Mouse (Mus musculus): ENCODE results near the gene Tff2. TPM values are rescaled to one million over a fixed set of nuclear protein-coding genes. Genes with fewer than 3 reads are reported as not detected.

The Tff2 gene
- polyA plus RNA-seq, 1 experiment from 2014 or later = not detected

DNA sequence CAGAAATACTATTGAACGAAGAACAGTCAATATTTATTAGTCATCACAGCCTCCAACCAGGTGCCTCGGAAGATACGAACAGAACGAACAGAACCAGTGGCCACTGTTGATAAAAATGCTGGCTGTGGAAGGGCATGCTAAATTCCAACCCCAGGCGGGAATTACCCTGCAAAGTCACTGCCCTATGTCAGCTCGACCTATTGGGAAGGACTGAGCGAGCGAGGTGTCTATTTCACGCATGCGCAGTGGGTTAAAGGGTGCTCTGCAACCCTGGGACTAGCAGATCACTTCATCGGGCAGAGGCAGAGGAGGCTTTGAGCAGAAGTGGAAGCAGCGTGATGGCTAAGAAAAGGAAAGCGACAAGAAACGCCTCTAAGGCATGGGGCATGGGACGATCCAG lies 10.3 kb downstream of the Tff2 start:
- Histone ChIP-seq H3K27ac (no peak overlapping the region), H3K4me2 (0 out of 2 replicates have a peak overlapping the region, but pooled peaks have one; percentile 6), H3K9ac (no peak overlapping the region), H3K4me1 (peaks cover 9% of the 10 kb centered on the region; the same call in 1 of the 2 replicates), H3K27me3 (replicated peaks) (peaks cover 11% of the 10 kb centered on the region; the same call in 1 of the 2 replicates), H3K4me3 (no peak overlapping the region), H3K36me3 (no peaks in the 10 kb centered on the region), H3K9me3 (replicated peaks) (no peaks in the 10 kb centered on the region)
- 54% methylated on average over 15 of the region's 15 CpGs for WGBS (ENCODE audit: insufficient replicate concordance)
- peak; percentile 57 for ATAC-seq

DNA sequence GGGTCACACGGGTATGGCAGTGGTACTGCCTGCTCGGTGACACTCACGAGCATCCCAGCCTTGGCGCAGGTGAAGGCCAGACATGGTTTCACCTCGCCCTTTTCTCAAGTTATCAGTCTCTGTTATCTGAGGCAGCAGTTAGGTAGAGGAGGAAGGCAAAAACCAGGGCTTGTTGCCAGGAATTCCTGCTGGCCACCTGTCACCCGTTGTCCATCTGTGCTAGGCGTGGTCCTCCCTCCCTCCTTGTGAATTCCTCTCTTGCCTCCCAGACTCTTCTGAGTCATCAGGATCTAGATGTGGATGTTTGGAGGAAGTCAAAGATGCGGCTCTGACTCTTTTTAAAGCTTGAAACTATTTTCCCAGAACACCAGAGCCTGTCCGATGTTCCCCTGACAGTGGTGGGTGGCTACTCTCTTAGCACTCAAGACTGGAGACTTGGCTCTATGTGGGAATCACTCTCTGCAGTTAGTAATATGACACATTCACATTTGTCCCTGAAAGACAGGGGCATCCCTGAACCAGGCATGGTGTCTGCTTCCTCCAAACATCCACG lies 12.7 kb downstream of the Tff2 start:
- Histone ChIP-seq H3K9ac (no peak overlapping the region), H3K36me3 (no peaks in the 10 kb centered on the region), H3K27me3 (replicated peaks) (peaks cover 31% of the 10 kb centered on the region), H3K27ac (no peak overlapping the region), H3K4me1 (peaks cover 9% of the 10 kb centered on the region; the same call in 1 of the 2 replicates), H3K4me2 (no peak overlapping the region), H3K9me3 (replicated peaks) (no peaks in the 10 kb centered on the region), H3K4me3 (no peak overlapping the region)
- 62% methylated on average over 10 of the region's 10 CpGs for WGBS (ENCODE audit: insufficient replicate concordance)
- no peak for ATAC-seq

DNA sequence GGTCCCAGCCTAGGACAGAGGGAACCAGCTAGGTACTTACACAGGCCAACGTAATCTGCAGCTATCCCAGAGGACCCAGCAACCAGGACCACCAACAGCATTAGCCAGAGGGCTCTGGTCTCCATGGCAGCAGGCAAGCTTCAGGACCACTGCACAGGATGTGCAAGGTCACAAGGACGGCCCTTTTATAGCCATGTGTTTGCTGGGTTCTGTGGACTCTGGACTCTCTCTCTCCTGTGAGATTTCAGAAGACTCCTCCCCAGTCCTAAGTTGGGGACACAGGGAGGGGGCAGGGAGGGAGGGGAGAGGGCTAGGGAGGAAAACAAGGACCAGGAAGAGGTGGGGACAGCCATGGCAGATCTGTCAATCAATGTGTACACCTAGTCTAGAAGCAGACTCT lies 14.6 kb downstream of the Tff2 start, which contains the start of gene Tff3:
Gene Tff3, minus strand, starts transcription at position 195 of the 400 bp plus-strand sequence.
- H3K4me1 ChIP-seq = 0 out of 2 replicates have a peak, but pooled peaks cover 5% of the 10 kb centered on the region
- H3K4me3 ChIP-seq = no peak within 1 kb of the TSS
- no peak within 1 kb of the TSS for H3K9ac ChIP-seq
- no peaks in the 10 kb centered on the region for H3K36me3 ChIP-seq
- no peak within 1 kb of the TSS for H3K4me2 ChIP-seq
- H3K27me3 ChIP-seq (replicated peaks) = peaks cover 42% of the 10 kb centered on the region
- peak; percentile 30; the same call in 1 of the 2 replicates for ATAC-seq
- 30% methylated on average over 2 of the region's 2 CpGs for WGBS (ENCODE audit: insufficient replicate concordance)
- H3K9me3 ChIP-seq (replicated peaks) = no peaks in the 10 kb centered on the region
- no peak within 1 kb of the TSS for H3K27ac ChIP-seq

GRCm38 (mm10) chr17:31128708-31129318 lies 15.3 kb downstream of the Tff2 start:
- no peaks in the 10 kb centered on the region for H3K36me3 ChIP-seq
- peaks cover 42% of the 10 kb centered on the region for H3K27me3 ChIP-seq (replicated peaks)
- ATAC-seq = no peak
- H3K9me3 ChIP-seq (replicated peaks) = no peaks in the 10 kb centered on the region
- no peak overlapping the region for H3K4me3 ChIP-seq
- H3K4me2 ChIP-seq = no peak overlapping the region
- 60% methylated on average over 9 of the region's 9 CpGs for WGBS (ENCODE audit: insufficient replicate concordance)
- no peak overlapping the region for H3K27ac ChIP-seq
- 0 out of 2 replicates have a peak, but pooled peaks cover under 1% of the 10 kb centered on the region for H3K4me1 ChIP-seq
- no peak overlapping the region for H3K9ac ChIP-seq

GRCm38 (mm10) chr17:31125548-31126266 lies 18.4 kb downstream of the Tff2 start:
- Histone ChIP-seq H3K9ac (no peak overlapping the region), H3K27ac (no peak overlapping the region), H3K4me2 (no peak overlapping the region), H3K4me3 (no peak overlapping the region), H3K4me1 (peaks cover 9% of the 10 kb centered on the region), H3K27me3 (replicated peaks) (peaks cover 53% of the 10 kb centered on the region), H3K36me3 (no peaks in the 10 kb centered on the region), H3K9me3 (replicated peaks) (no peaks in the 10 kb centered on the region)
- 41% methylated on average over 9 of the region's 9 CpGs for WGBS (ENCODE audit: insufficient replicate concordance)
- ATAC-seq = no peak

- no peak overlapping the region for H3K4me3 ChIP-seq
- no peak overlapping the region for H3K27ac ChIP-seq
- no peaks in the 10 kb centered on the region for H3K36me3 ChIP-seq
- H3K4me1 ChIP-seq = peaks cover 12% of the 10 kb centered on the region
- H3K9me3 ChIP-seq (replicated peaks) = no peaks in the 10 kb centered on the region
- H3K4me2 ChIP-seq = no peak overlapping the region
- ATAC-seq = no peak
- H3K9ac ChIP-seq = no peak overlapping the region
- 8% methylated on average over 8 of the region's 8 CpGs for WGBS (ENCODE audit: insufficient replicate concordance)
- peaks cover 48% of the 10 kb centered on the region for H3K27me3 ChIP-seq (replicated peaks)
These were observed 22.1 kb downstream of the Tff2 start for GRCm38 (mm10) chr17:31121975-31122374.

GRCm38 (mm10) chr17:31119429-31119828 lies 24.7 kb downstream of the Tff2 start:
- no peak overlapping the region for H3K4me2 ChIP-seq
- H3K9me3 ChIP-seq (replicated peaks) = no peaks in the 10 kb centered on the region
- 3% methylated on average over 7 of the region's 7 CpGs for WGBS (ENCODE audit: insufficient replicate concordance)
- H3K27ac ChIP-seq = no peak overlapping the region
- H3K27me3 ChIP-seq (replicated peaks) = peaks cover 30% of the 10 kb centered on the region
- no peak overlapping the region for H3K4me3 ChIP-seq
- H3K9ac ChIP-seq = no peak overlapping the region
- H3K36me3 ChIP-seq = no peaks in the 10 kb centered on the region
- peaks cover 12% of the 10 kb centered on the region for H3K4me1 ChIP-seq
- peak; percentile 64; the same call in 1 of the 2 replicates for ATAC-seq

GRCm38 (mm10) chr17:31117946-31118345 lies 26.1 kb downstream of the Tff2 start:
- ATAC-seq = no peak
- H3K4me3 ChIP-seq = no peak overlapping the region
- no peak overlapping the region for H3K9ac ChIP-seq
- no peaks in the 10 kb centered on the region for H3K36me3 ChIP-seq
- 69% methylated on average over 5 of the region's 5 CpGs for WGBS (ENCODE audit: insufficient replicate concordance)
- peaks cover 12% of the 10 kb centered on the region for H3K4me1 ChIP-seq
- H3K27me3 ChIP-seq (replicated peaks) = peaks cover 29% of the 10 kb centered on the region
- no peaks in the 10 kb centered on the region for H3K9me3 ChIP-seq (replicated peaks)
- no peak overlapping the region for H3K4me2 ChIP-seq
- H3K27ac ChIP-seq = no peak overlapping the region

DNA sequence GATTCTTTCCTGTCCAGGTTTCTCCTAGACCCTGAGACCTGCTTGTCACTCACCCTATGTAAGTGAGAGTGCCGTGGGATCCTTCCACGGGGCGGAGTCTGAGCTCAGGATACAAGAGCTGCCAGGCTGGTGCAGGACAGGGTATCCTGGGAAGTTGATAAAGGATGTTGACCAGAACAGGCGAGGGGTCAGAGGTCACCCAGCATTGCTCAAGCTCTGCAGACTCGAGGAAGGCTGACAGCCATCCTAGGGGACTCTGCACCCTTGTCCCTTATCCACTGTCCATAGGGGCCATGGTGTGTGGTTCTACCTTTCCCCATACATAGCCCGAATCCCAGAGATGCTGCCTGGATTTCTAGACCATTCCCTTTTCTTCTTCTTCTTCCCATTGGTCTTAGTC lies 28.0 kb downstream of the Tff2 start:
- peaks cover 5% of the 10 kb centered on the region; the same call in 1 of the 2 replicates for H3K4me1 ChIP-seq
- no peak overlapping the region for H3K9ac ChIP-seq
- peak; percentile 46; the same call in 1 of the 2 replicates for ATAC-seq
- H3K27me3 ChIP-seq (replicated peaks) = peaks cover 16% of the 10 kb centered on the region; the same call in 1 of the 2 replicates
- no peak overlapping the region for H3K27ac ChIP-seq
- no peak overlapping the region for H3K4me2 ChIP-seq
- no peak overlapping the region for H3K4me3 ChIP-seq
- 58% methylated on average over 6 of the region's 6 CpGs for WGBS (ENCODE audit: insufficient replicate concordance)
- H3K36me3 ChIP-seq = 0 out of 2 replicates have a peak, but pooled peaks cover under 1% of the 10 kb centered on the region
- H3K9me3 ChIP-seq (replicated peaks) = no peaks in the 10 kb centered on the region

DNA sequence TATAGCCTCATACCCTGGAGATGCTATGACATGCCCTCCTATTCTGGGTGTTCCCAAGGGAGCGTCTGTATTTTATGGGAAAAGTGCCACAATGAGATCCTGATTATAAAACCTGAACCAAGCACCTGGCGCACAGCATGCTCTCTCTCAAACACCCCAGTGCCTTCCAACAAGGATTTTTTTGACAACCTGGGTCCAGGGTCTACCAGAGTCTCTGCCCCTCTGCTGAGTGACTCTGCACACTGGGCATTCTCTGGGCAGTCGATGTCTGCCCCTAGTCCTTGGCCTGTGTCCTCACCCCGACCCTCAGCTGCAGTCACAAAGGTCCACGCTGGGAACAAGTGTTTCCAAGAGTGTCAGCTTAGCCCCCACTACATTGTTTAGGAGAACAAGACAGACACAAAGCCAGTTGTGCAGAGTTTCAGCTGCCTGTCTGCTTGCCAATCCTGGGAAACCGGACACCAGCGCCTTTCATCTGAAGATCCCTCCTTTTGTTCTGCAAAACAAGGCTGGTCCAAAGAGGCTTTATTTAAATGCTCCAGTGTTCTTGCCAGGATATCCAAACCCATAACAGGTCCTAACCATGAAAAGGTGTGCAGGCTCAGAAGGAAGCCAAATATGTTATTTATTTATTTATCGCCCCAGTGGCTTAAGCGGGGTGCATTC lies 30.8 kb downstream of the Tff2 start:
- H3K9me3 ChIP-seq (replicated peaks) = no peaks in the 10 kb centered on the region
- H3K4me3 ChIP-seq = no peak overlapping the region
- no peaks in the 10 kb centered on the region for H3K27me3 ChIP-seq (replicated peaks)
- H3K9ac ChIP-seq = no peak overlapping the region
- no peak overlapping the region for H3K27ac ChIP-seq
- 0 out of 2 replicates have a peak, but pooled peaks cover 3% of the 10 kb centered on the region for H3K4me1 ChIP-seq
- 0 out of 2 replicates have a peak, but pooled peaks cover 3% of the 10 kb centered on the region for H3K36me3 ChIP-seq
- H3K4me2 ChIP-seq = no peak overlapping the region
- 75% methylated on average over 9 of the region's 9 CpGs for WGBS (ENCODE audit: insufficient replicate concordance)
- no peak for ATAC-seq

DNA sequence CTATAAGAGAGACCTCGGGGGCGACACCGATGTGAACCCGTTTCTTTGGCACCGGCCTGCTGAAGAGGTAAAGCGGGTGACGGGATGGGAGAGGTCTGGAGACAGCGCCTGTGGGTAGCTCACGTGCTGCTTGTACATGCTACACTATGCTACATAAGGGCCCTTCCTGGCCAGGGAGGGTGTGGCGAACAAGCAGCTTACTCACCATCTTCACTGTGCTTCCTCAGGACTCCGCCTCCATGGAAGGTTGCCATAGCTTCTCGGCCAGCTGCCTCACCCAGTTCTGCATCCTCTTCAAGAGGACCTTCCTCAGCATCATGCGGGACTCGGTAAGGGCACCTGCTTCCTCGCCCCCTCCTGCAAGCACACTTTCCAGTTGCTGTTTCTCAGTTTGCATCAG lies 35.7 kb downstream of the Tff2 start:
- Histone ChIP-seq H3K9ac (no peak overlapping the region), H3K4me2 (no peak overlapping the region), H3K27ac (no peak overlapping the region), H3K4me1 (peaks cover 15% of the 10 kb centered on the region), H3K9me3 (replicated peaks) (no peaks in the 10 kb centered on the region), H3K36me3 (0 out of 2 replicates have a peak, but pooled peaks cover 3% of the 10 kb centered on the region), H3K27me3 (replicated peaks) (no peaks in the 10 kb centered on the region), H3K4me3 (no peak overlapping the region)
- ATAC-seq = no peak
- 86% methylated on average over 15 of the region's 15 CpGs for WGBS (ENCODE audit: insufficient replicate concordance)

All from liver, embryonic 12.5 days (tissue).